ENCODE assay signal across 15 mouse cellular contexts in genomic region chr8:127780596-127780995, GRCm38 (mm10).
"Had no signal": no experiment of that assay in that cellular context is flagged by ENCODE, and none has a peak within 500 bp of the region (broad histone marks: within the 10 kb centered on the region; RNA-seq: fewer than 3 reads in every experiment).

No protein-coding gene starts in this region.

- H3K9me3 ChIP-seq: midbrain, embryonic 10.5 days; midbrain, embryonic 13.5 days; neural tube, embryonic 12.5 days; stomach, embryonic 15.5 days had no signal

- H3K27ac ChIP-seq: liver, embryonic 14.5 days; midbrain, embryonic 10.5 days; midbrain, embryonic 13.5 days; neural tube, embryonic 12.5 days; stomach, embryonic 15.5 days; stomach, postnatal 0 days had no signal

- H3K9ac ChIP-seq: liver, embryonic 14.5 days; lung, embryonic 14.5 days; midbrain, embryonic 13.5 days; neural tube, embryonic 12.5 days; stomach, embryonic 15.5 days had no signal

- H3K27me3 ChIP-seq: midbrain, embryonic 13.5 days; neural tube, embryonic 12.5 days; stomach, embryonic 15.5 days had no signal

- H3K4me3 ChIP-seq: midbrain, embryonic 10.5 days; midbrain, embryonic 13.5 days; neural tube, embryonic 12.5 days; stomach, embryonic 15.5 days had no signal

- H3K36me3 ChIP-seq: midbrain, embryonic 10.5 days; midbrain, embryonic 13.5 days; neural tube, embryonic 12.5 days; stomach, embryonic 15.5 days had no signal

- H3K4me1 ChIP-seq: stomach, embryonic 15.5 days had no signal

- DNase-seq: lung, adult 18-20 months; lung, embryonic 14.5 days; lung, postnatal 10 days; lung, postnatal 4 days; right cerebral cortex, postnatal 14 days; thymus, adult 2 months; thymus, postnatal 25 days; thymus, postnatal 4 days had no signal

- ATAC-seq: midbrain, embryonic 13.5 days; midbrain, embryonic 16.5 days had no signal

- H3K4me2 ChIP-seq: lung, embryonic 14.5 days; midbrain, embryonic 13.5 days; neural tube, embryonic 12.5 days; stomach, embryonic 15.5 days had no signal
